Mouse (Mus musculus): ENCODE results near the gene Cfap299. TPM values are rescaled to one million over a fixed set of nuclear protein-coding genes. Genes with fewer than 3 reads are reported as not detected.
"Not testable (repeated sequence)": the region's sequence is repeated elsewhere in the genome, so short reads cannot be mapped to it uniquely, and the experiment has no call there.

Cfap299 gene
- 1.5 and 2.2 TPM in 2 replicates for polyA plus RNA-seq (2015; fragmentation: Nextera tagmentation; extraction: Ambion mirVana)

DNA sequence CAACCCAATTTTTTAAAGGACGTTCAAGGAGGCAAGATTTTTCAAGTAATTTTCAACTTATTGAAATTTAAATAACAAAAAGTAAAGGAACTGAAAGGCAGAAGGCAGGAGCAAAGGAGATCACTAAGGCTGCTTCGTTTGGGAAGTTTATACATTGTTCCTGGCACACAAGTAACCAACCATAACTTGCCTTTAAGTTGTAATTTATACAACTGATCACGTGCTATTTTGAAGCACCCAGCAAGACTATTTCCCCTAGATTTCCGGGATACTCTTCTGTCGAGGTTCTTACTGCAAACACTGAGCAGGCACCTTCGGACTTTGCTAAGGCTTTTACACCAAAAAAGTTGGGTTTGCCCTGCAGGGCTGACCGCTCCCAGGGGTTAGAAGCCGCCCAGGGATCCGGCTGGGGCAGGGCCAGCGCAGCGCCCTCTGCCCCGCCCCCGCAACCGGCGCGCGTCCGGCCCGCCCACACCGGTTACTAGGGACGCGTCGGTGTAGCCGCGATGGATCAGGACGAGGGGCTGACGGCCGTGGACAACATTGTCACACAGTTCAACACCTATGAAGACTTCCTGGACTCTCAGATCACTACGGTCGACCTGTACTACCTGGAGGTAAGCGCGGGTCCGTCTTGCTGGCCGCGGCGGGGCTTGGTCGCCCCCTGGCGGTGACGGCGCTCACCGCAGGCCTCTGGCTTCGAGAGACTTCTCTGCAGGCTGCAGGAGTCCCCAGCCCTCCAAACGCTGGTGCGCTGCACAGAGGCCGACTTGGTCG, at the start of gene Cfap299:
TSS of gene Cfap299 (plus strand) at position 457 of the 777 bp plus-strand sequence.
- H3K36me3 ChIP-seq (replicated peaks), result no peaks in the 10 kb centered on the region
- ATAC-seq (replicated peaks), result peak; percentile 96
- no peak within 1 kb of the TSS for H3K27ac ChIP-seq
- H3K27me3 ChIP-seq (replicated peaks), result peaks cover 6% of the 10 kb centered on the region; the same call in 1 of the 2 replicates
- 1% methylated on average over 46 of the region's 46 CpGs for WGBS
- H3K9me3 ChIP-seq, result no peaks in the 10 kb centered on the region
- H3K4me1 ChIP-seq, result peaks cover 3% of the 10 kb centered on the region; the same call in 1 of the 2 replicates
- 0 out of 2 replicates have a peak within 1 kb of the TSS, but pooled peaks have one; percentile 29 for H3K9ac ChIP-seq
- peak within 1 kb of the TSS; percentile 51 for H3K4me3 ChIP-seq
- peak within 1 kb of the TSS; percentile 93 for H3K4me2 ChIP-seq

DNA sequence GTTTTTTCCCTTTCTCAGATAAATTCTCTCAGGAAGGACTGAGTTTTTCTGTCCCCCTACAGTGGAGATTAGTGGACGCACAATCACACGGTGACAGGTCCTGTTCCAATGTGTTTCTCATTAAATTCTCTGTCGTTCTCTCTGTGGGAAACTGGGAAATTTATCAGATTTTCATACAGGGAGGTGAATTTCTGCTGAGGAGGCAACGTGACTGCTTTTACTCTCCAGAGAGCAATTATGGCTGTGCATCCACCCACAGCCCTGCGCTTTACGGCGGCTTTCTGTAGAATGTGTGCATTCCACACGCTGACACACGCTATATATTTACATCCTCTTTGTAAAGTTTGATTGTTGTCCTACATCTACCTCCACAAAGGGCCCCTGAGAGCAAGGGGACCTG, 47.1 kb upstream of the Cfap299 start:
- H3K27ac ChIP-seq, result no peak overlapping the region
- H3K4me1 ChIP-seq, result peaks cover 13% of the 10 kb centered on the region
- peak; percentile 30; the same call in 1 of the 2 replicates for ATAC-seq (replicated peaks)
- H3K4me3 ChIP-seq, result no peak overlapping the region
- 0 out of 2 replicates have a peak overlapping the region, but pooled peaks have one; percentile 5 for H3K9ac ChIP-seq
- H3K9me3 ChIP-seq, result no peaks in the 10 kb centered on the region
- peak overlapping the region; percentile 34 for H3K4me2 ChIP-seq
- 22% methylated on average over 9 of the region's 9 CpGs for WGBS
- no peaks in the 10 kb centered on the region for H3K27me3 ChIP-seq (replicated peaks)
- no peaks in the 10 kb centered on the region for H3K36me3 ChIP-seq (replicated peaks)

DNA sequence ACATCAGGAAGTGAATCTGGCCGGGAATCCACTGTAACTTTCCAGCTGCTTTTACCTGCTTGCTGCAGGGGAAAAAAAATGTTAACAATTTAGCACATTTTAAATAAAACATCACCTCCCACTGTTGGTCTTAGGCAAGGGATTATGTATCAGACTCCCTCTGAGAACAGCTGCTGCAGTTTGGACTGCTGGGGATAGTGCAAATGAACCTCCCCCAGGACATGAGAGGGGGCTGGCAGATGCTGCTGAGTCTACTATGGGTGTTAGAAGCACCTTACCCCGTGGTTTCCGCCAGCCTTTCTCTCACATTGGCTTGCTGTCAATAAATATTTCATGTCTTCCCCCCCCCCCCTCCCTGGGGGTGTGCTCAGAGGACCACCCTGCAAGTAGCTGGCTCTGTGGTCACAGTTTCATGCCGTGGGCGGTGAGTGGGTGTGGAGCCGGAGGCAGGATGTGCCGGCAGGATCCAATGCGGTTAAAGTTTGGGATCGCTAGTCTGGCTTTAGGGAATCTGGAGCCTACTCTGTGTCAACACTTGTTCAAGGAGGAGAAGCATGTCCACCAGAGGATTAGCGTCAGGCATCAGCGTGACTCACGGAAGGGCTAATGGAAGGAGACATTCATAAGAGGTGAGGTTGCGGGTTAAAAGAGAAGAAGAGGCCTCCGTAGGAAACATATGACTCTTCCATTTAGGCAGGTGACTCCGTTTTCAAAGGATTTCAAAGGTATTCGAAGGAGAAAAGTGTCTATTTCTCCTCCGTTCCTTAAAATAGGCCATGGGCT, 45.2 kb upstream of the Cfap299 start:
- Histone ChIP-seq H3K27me3 (replicated peaks) (no peaks in the 10 kb centered on the region), H3K4me2 (peak overlapping the region; percentile 9; the same call in 1 of the 2 replicates), H3K4me3 (no peak overlapping the region), H3K27ac (no peak overlapping the region), H3K9me3 (no peaks in the 10 kb centered on the region), H3K36me3 (replicated peaks) (no peaks in the 10 kb centered on the region), H3K4me1 (peaks cover 13% of the 10 kb centered on the region), H3K9ac (no peak overlapping the region)
- 28% methylated on average over 17 of the region's 17 CpGs for WGBS
- ATAC-seq (replicated peaks), result no peak; the same call in 1 of the 2 replicates

DNA sequence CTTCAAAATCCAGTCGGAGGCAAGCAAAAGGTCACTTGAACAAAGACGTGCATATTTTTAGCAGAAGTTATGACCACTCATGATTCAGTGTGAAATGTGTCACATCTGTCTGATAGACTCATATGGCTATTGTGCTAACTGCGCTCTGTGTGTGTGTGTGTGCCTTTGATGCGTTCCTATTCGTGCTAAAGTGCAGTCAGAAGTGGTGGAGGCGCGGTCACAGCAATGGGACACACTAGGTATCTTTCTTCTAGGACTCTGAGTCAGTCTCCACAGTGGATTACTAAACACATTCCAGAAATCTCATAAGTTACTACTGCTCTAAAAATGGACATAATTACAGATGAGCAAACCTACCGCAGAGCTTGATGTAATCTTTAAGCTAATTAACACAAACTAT, 38.5 kb upstream of the Cfap299 start:
- no peaks in the 10 kb centered on the region for H3K9me3 ChIP-seq
- no peak for ATAC-seq (replicated peaks)
- no peak overlapping the region for H3K4me2 ChIP-seq
- peaks cover 5% of the 10 kb centered on the region; the same call in 1 of the 2 replicates for H3K27me3 ChIP-seq (replicated peaks)
- peaks cover 17% of the 10 kb centered on the region for H3K4me1 ChIP-seq
- no peak overlapping the region for H3K27ac ChIP-seq
- H3K36me3 ChIP-seq (replicated peaks), result no peaks in the 10 kb centered on the region
- 81% methylated on average over 8 of the region's 8 CpGs for WGBS
- no peak overlapping the region for H3K9ac ChIP-seq
- H3K4me3 ChIP-seq, result no peak overlapping the region

DNA sequence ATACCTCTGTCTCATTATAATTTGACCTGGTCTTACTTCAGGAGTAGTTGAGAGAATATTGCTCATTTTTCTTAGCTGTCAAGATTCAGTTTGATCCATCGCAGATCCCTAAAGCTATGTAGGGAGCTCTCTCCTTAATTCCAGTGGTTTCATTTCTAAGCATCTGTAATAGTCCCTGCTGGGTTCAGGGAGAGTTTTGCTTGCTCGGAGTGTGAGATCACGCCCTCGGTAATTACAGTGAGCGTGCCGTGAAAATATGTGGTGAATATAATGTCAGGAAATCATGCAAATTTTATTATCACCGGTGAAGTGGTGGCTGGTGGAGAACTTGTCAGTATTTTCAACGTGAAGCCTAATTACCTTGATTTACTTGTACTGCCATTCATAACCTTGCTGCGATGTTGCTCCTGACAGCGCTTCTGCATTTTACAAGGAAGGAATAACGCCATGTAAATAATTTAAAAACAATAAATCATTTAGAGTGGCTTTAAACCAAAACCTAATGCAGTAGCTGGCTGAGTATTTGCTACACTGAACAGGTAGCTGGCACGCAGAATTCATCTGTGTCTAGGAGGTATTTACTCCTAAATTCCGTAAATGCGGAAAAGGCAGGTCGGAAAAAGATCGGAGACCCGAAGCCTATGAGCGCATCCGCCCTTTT, 36.6 kb upstream of the Cfap299 start:
- H3K27ac ChIP-seq, result no peak overlapping the region
- H3K9ac ChIP-seq, result peak overlapping the region; percentile 30; the same call in 1 of the 2 replicates
- 2% methylated on average over 19 of the region's 19 CpGs for WGBS
- H3K27me3 ChIP-seq (replicated peaks), result peaks cover 5% of the 10 kb centered on the region; the same call in 1 of the 2 replicates
- peak overlapping the region; percentile 37 for H3K4me3 ChIP-seq
- no peaks in the 10 kb centered on the region for H3K36me3 ChIP-seq (replicated peaks)
- peaks cover 17% of the 10 kb centered on the region for H3K4me1 ChIP-seq
- peak; percentile 43 for ATAC-seq (replicated peaks)
- peak overlapping the region; percentile 59 for H3K4me2 ChIP-seq
- no peaks in the 10 kb centered on the region for H3K9me3 ChIP-seq

DNA sequence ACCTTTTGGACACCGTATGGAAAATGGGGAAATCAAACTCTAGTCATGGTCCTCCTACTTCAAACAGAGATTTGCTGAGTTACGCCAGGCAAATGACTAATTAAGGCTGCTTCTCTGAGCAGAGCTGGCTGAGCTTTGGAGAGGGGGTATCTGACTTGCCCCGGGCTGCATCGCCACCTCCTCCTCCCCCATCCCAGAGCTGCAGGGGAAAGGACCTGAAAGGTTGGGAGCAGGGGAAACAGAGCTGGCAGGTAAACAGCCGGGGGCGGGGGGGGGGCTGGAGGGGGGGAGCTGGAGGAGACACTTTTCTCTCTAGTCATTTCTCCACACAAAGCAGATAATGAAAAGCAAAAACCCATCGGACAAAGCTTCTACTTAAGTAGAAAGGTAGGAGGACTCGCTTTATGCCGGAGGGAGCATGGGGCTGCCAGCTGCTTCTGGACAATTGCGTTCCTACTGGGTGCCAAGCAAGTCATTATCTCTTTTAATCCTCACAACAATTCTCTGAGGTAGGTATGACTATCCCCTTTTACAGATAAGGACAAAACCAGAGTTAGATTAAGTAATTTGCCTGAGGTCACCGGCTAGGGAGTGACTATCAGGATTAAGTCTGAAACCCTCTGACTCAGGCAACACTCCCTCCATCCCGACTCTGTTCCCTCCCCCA, 35.9 kb upstream of the Cfap299 start:
- Histone ChIP-seq H3K9me3 (no peaks in the 10 kb centered on the region), H3K4me1 (peaks cover 17% of the 10 kb centered on the region), H3K27me3 (replicated peaks) (peaks cover 5% of the 10 kb centered on the region; the same call in 1 of the 2 replicates), H3K4me3 (peak overlapping the region; percentile 37), H3K9ac (peak overlapping the region; percentile 30; the same call in 1 of the 2 replicates), H3K4me2 (peak overlapping the region; percentile 59), H3K27ac (no peak overlapping the region), H3K36me3 (replicated peaks) (no peaks in the 10 kb centered on the region)
- peak; percentile 77 for ATAC-seq (replicated peaks)
- 4% methylated on average over 12 of the region's 12 CpGs for WGBS

DNA sequence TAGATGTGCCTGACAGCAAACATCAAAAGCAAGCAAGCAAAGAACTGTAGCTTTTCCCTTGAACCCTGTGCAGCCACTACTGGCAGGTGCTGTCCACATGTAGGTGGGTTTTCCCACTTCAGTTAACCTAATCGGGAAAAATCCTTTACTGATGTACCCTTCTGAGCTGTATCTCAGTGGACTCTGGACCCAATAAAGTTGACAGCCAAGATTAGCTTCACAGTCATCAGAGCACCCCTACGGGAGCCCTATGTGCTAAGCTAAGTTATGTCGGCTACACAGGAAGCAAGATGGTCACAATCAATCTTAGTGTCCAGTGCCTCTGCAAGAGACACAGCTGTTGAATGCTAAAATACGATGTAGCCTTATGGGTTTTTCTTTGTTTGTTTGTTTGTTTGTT, 29.0 kb upstream of the Cfap299 start:
- no peak overlapping the region for H3K4me2 ChIP-seq
- H3K9ac ChIP-seq, result no peak overlapping the region
- no peaks in the 10 kb centered on the region for H3K27me3 ChIP-seq (replicated peaks)
- no peaks in the 10 kb centered on the region for H3K36me3 ChIP-seq (replicated peaks)
- H3K9me3 ChIP-seq, result no peaks in the 10 kb centered on the region
- no peak for ATAC-seq (replicated peaks)
- 94% methylated on average over 4 of the region's 4 CpGs for WGBS
- H3K27ac ChIP-seq, result no peak overlapping the region
- H3K4me1 ChIP-seq, result no peaks in the 10 kb centered on the region
- no peak overlapping the region for H3K4me3 ChIP-seq

DNA sequence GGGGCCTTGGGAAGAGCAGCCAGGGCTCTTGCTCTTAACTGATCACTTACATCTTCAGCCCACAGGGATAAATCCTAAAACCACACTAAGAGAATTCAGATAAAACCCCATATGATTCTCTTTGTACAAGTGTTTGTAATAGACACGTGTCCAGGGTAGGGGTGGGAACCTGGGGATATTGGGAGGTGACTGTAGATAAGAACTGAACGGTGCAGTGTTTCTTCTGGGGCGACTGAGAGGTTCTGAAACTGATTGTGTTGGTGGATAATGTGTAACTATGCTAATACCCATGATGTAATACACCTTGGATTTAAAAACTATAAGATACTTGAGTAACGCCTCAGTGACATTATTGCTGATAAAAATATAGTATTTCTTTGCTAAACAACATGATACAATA, 23.4 kb upstream of the Cfap299 start:
- Histone ChIP-seq H3K27ac (no peak overlapping the region), H3K9me3 (no peaks in the 10 kb centered on the region), H3K27me3 (replicated peaks) (no peaks in the 10 kb centered on the region), H3K4me3 (no peak overlapping the region), H3K36me3 (replicated peaks) (no peaks in the 10 kb centered on the region), H3K4me2 (no peak overlapping the region), H3K4me1 (0 out of 2 replicates have a peak, but pooled peaks cover 4% of the 10 kb centered on the region), H3K9ac (no peak overlapping the region)
- WGBS, result 87% methylated on average over 4 of the region's 4 CpGs
- no peak for ATAC-seq (replicated peaks)

DNA sequence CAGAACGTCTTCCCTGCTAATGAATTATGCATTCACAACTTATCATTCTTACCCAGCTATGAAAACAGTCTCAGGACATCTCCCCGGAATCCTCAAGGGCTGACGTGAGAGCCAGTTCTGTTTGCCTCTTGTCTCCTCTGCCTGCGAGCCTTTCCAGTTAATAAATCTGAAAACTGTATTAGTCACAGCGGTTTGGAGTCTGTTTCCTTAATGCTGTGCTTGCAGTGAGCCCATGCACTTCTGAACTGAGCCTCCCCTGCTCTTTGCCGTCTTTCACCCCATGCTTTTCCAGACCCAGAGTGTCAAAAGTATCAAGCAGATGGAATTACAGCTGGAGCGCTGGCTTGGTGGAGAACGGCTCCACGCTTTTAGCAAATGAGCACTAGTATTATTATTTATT, 22.6 kb upstream of the Cfap299 start:
- H3K36me3 ChIP-seq (replicated peaks), result no peaks in the 10 kb centered on the region
- no peaks in the 10 kb centered on the region for H3K9me3 ChIP-seq
- no peak overlapping the region; the same call in 1 of the 2 replicates for H3K4me2 ChIP-seq
- 29% methylated on average over 9 of the region's 9 CpGs for WGBS
- no peaks in the 10 kb centered on the region for H3K27me3 ChIP-seq (replicated peaks)
- H3K27ac ChIP-seq, result 0 out of 2 replicates have a peak overlapping the region, but pooled peaks have one; percentile 34
- H3K4me1 ChIP-seq, result 0 out of 2 replicates have a peak, but pooled peaks cover 4% of the 10 kb centered on the region
- peak; percentile 66 for ATAC-seq (replicated peaks)
- H3K4me3 ChIP-seq, result no peak overlapping the region
- H3K9ac ChIP-seq, result no peak overlapping the region

DNA sequence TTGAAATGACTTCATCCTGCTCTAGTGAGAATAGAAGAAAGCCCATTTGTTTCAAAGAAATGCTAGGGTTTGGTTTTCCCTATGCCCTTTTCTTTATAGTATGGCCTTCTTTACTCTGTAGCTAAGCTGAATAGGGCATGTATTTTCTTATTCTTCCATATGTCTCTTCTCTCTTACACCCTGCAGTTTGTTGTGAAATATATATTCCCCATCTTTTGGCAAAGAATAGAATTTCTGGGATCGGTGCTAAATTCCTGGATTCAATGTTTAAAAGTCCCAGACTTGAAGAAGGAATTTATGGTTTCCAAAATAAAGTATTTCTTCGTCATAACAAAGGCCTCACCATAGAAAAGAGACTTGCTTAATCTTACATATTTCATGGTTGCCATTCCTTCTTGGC, 2.5 kb upstream of the Cfap299 start:
- Histone ChIP-seq H3K4me3 (no peak overlapping the region), H3K9me3 (no peaks in the 10 kb centered on the region), H3K9ac (no peak overlapping the region), H3K4me2 (no peak overlapping the region), H3K36me3 (replicated peaks) (no peaks in the 10 kb centered on the region), H3K4me1 (peaks cover 3% of the 10 kb centered on the region; the same call in 1 of the 2 replicates), H3K27ac (no peak overlapping the region), H3K27me3 (replicated peaks) (peaks cover 6% of the 10 kb centered on the region; the same call in 1 of the 2 replicates)
- ATAC-seq (replicated peaks), result no peak
- WGBS, result 87% methylated on average over 2 of the region's 2 CpGs

DNA sequence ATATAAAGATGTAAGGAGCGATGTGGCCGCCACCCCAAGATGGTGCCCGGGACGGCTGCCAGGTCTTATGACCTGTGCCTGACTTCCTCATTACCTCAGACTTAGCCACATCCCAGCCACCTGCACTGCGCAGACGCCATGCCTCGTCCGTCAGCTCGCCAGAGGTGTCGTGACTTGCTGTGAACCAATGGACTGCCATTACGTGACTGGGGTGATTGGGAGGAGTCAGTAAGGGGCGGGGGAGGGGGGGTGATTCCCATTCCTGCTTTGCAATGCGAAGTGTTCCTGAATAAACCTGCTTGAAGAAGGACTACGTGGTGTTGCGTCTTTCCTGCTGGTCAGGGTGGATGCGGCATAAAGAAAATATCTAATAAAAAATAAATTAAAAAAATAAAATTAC, 14.6 kb downstream of the Cfap299 start:
- not testable (repeated sequence) for H3K9me3 ChIP-seq; H3K27ac ChIP-seq; ATAC-seq (replicated peaks); H3K27me3 ChIP-seq (replicated peaks); H3K36me3 ChIP-seq (replicated peaks); H3K4me2 ChIP-seq; H3K4me1 ChIP-seq; H3K4me3 ChIP-seq; H3K9ac ChIP-seq
- 87% methylated on average over 16 of the region's 16 CpGs for WGBS
